Mouse (Mus musculus) C2C12 (cell line): ENCODE measurements at regions not wholly inside any gene's neighbourhood (a gene's known extent, or its start where the extent isn't known, plus 50 kb on each side); places are given as distances from the start of the nearest gene placed in this dataset.

ENCODE experiments used
- CTCF ChIP-seq: IDR thresholded peaks from one replicate; pipeline ENCODE4 v1.5.1; 2011; ENCODE audit not compliant: control insufficient read depth, insufficient read depth, insufficient read length
- MYOD1 ChIP-seq: IDR thresholded peaks from one replicate; pipeline ENCODE4 v1.6.1; 2011; ENCODE audit warnings: low read depth; ENCODE audit not compliant: control insufficient read depth, insufficient read length
- MYOG ChIP-seq: IDR thresholded peaks from one replicate; pipeline ENCODE4 v1.6.1; 2011; ENCODE audit not compliant: control insufficient read depth, insufficient read length; ENCODE audit errors: extremely low read depth
- USF1 ChIP-seq: IDR thresholded peaks from one replicate; pipeline ENCODE4 v1.6.1; 2011; ENCODE audit warnings: low read depth, mild to moderate bottlenecking, control low read depth, moderate library complexity

DNA sequence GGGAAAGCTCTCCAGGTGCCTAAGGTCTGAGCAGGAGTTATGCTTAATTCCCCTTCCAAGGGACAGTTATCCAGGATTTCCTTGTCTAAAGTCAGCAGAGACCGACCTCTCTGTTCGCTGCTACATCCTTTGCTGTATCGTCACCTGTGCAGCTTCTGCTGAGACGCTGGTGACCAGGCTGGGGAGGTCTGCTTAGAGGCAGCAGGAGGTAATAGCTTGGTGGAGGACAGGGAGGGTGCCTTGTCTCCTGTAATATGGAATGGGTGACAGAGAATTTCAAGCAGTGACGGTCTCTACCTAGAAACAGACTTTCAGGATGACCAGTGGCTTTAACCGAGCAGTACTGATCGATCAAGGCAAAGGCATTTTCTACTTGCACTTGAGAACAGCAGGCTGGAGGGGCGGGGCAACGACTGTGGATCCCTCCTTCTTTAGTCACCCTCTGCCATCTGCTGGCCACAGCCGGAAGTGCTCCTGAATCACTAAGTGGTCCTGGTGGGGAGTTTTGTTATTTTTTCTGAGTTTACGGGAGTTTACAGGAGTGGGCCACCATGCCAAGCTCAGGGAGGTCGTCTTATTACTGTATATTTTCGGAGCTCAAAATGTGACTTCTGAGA lies 50.7 kb upstream of the Smyd2 start:
- peak; percentile 63 for TF ChIP-seq CTCF
- TF ChIP-seq USF1 = no peak
- no peak for TF ChIP-seq MYOD1
- TF ChIP-seq MYOG = no peak
